In genomic region chr4:120616199-120617025, GRCm38 (mm10) we compare ENCODE assay signal across 11 mouse cellular contexts. TPM values are rescaled to one million over a fixed set of nuclear protein-coding genes. Genes with fewer than 3 reads are reported as not detected.
A peak's percentile ranks its signal among the peaks of the same experiment; 100 is the strongest.
DNase-seq lines count a peak whose midpoint lies in the region; ATAC-seq and TF ChIP-seq lines count a peak whose summit lies in the region.
"Had no signal": no experiment of that assay in that cellular context is flagged by ENCODE, and none has a peak within 500 bp of the region (broad histone marks: within the 10 kb centered on the region; RNA-seq: fewer than 3 reads in every experiment).

No protein-coding gene starts in this region.

- H3K27me3 ChIP-seq in kidney, postnatal 0 days (ENCODE audit: insufficient read depth, low read length), result no peaks in the 10 kb centered on the region
- H3K27me3 ChIP-seq in liver, postnatal 0 days (ENCODE audit: insufficient read depth, low read length), result no peaks in the 10 kb centered on the region
- H3K27me3 ChIP-seq in hindbrain, embryonic 14.5 days (ENCODE audit: control insufficient read depth, insufficient read depth, low read length), result no peaks in the 10 kb centered on the region
- H3K27me3 ChIP-seq: Patski had no signal

- DNase-seq in kidney, postnatal 0 days (ENCODE audit: low spot score), result no peak
- DNase-seq in kidney, adult 11 months, result no peak
- no peak for DNase-seq in ES-E14 (ENCODE audit: low read depth, low spot score)
- peak; percentile 55 to 66 for DNase-seq in cerebellum, postnatal 14 days
- peak; percentile 28 for DNase-seq in liver, postnatal 0 days
- DNase-seq in hindbrain, embryonic 14.5 days (ENCODE audit: low spot score), result no peak
- DNase-seq in spleen, postnatal 36 days (ENCODE audit: low spot score in 2 of 2), result no peak
- DNase-seq in adrenal gland, adult 8-10 months, result no peak

- no peak for TF ChIP-seq CTCF in kidney, postnatal 0 days (IDR thresholded peaks at IDR 0.05; ENCODE audit: low read depth)
- TF ChIP-seq CTCF in liver, postnatal 0 days (IDR thresholded peaks at IDR 0.05; ENCODE audit: low read depth), result no peak

- H3K9ac ChIP-seq in kidney, postnatal 0 days (ENCODE audit: low read depth, low read length), result no peak overlapping the region
- H3K9ac ChIP-seq in ES-E14 (ENCODE audit: insufficient read depth, low read depth, low read length, poor library complexity, severe bottlenecking), result no peak overlapping the region; the same call in 1 of the 2 replicates
- H3K9ac ChIP-seq in liver, postnatal 0 days (replicated peaks), result no peak overlapping the region
- no peak overlapping the region for H3K9ac ChIP-seq in hindbrain, embryonic 14.5 days

- WGBS in kidney, postnatal 0 days, result 63% methylated on average over 13 of the region's 13 CpGs
- WGBS in liver, postnatal 0 days (ENCODE audit: insufficient replicate concordance), result 74% methylated on average over 13 of the region's 13 CpGs
- 56% methylated on average over 13 of the region's 13 CpGs for WGBS in hindbrain, embryonic 14.5 days

- no peak overlapping the region for H3K4me3 ChIP-seq in kidney, postnatal 0 days (replicated peaks; ENCODE audit: low read depth, low read length)
- no peak overlapping the region for H3K4me3 ChIP-seq in ES-E14 (ENCODE audit: insufficient read depth in 1 of 2, low read depth in 1 of 2, low read length in 2 of 2, poor library complexity in 1 of 2, severe bottlenecking in 1 of 2)
- H3K4me3 ChIP-seq in liver, postnatal 0 days (ENCODE audit: low read depth, low read length), result no peak overlapping the region
- no peak overlapping the region for H3K4me3 ChIP-seq in hindbrain, embryonic 14.5 days (replicated peaks; ENCODE audit: low read length)

- H3K9me3 ChIP-seq in kidney, postnatal 0 days (replicated peaks; ENCODE audit: low read length), result no peaks in the 10 kb centered on the region
- no peaks in the 10 kb centered on the region for H3K9me3 ChIP-seq in ES-E14 (ENCODE audit: control insufficient read depth, insufficient read depth, low read depth, low read length)
- H3K9me3 ChIP-seq in liver, postnatal 0 days (ENCODE audit: low read length), result no peaks in the 10 kb centered on the region
- H3K9me3 ChIP-seq in hindbrain, embryonic 14.5 days (ENCODE audit: control insufficient read depth, low read length), result no peaks in the 10 kb centered on the region

- in situ Hi-C loops in ES-E14 (cut with MboI; ENCODE audit: low sequenced_read_pairs in 2 of 2, unreplicated experiment in 2 of 2), result no loop called here

- peaks cover 3% of the 10 kb centered on the region; the same call in 1 of the 2 replicates for H3K4me1 ChIP-seq in kidney, postnatal 0 days (replicated peaks; ENCODE audit: insufficient read depth, low read length)
- H3K4me1 ChIP-seq in ES-E14 (ENCODE audit: control insufficient read depth in 2 of 2, insufficient read depth in 2 of 2, low read length in 2 of 2, poor library complexity in 1 of 2), result peaks cover 3 to 25% of the 10 kb centered on the region in 2 experiments; a peak in 3 of 4 replicates
- peaks cover 2% of the 10 kb centered on the region; the same call in 1 of the 2 replicates for H3K4me1 ChIP-seq in liver, postnatal 0 days (ENCODE audit: insufficient read depth)
- H3K4me1 ChIP-seq in hindbrain, embryonic 14.5 days (replicated peaks; ENCODE audit: control insufficient read depth, insufficient read depth, low read length), result peaks cover 4% of the 10 kb centered on the region; the same call in 1 of the 2 replicates

- 0 out of 2 replicates have a peak overlapping the region, but pooled peaks have one; percentile 50 for H3K27ac ChIP-seq in kidney, postnatal 0 days
- peak overlapping the region; percentile 42; the same call in 1 of the 2 replicates for H3K27ac ChIP-seq in ES-E14 (ENCODE audit: insufficient read depth, low read depth, low read length, poor library complexity, severe bottlenecking)
- H3K27ac ChIP-seq in liver, postnatal 0 days (ENCODE audit: low read depth), result no peak overlapping the region
- H3K27ac ChIP-seq in hindbrain, embryonic 14.5 days, result no peak overlapping the region
- H3K27ac ChIP-seq: macrophage had no signal

- ATAC-seq in kidney, postnatal 0 days (replicated peaks; ENCODE audit: low FRiP score, low read depth), result peak; percentile 37
- ATAC-seq in liver, postnatal 0 days, result peak; percentile 41
- ATAC-seq in hindbrain, embryonic 14.5 days (ENCODE audit: low FRiP score), result no peak
- ATAC-seq: Patski had no signal

- H3K36me3 ChIP-seq in kidney, postnatal 0 days (ENCODE audit: insufficient read depth, low read length), result no peaks in the 10 kb centered on the region
- no peaks in the 10 kb centered on the region for H3K36me3 ChIP-seq in ES-E14 (ENCODE audit: control insufficient read depth, insufficient read depth, low read length, poor library complexity, severe bottlenecking)
- no peaks in the 10 kb centered on the region for H3K36me3 ChIP-seq in liver, postnatal 0 days (replicated peaks; ENCODE audit: insufficient read depth, low read length)
- no peaks in the 10 kb centered on the region for H3K36me3 ChIP-seq in hindbrain, embryonic 14.5 days (replicated peaks; ENCODE audit: control insufficient read depth, insufficient read depth)

- no peak overlapping the region for H3K4me2 ChIP-seq in kidney, postnatal 0 days (ENCODE audit: low read length)
- no peak overlapping the region for H3K4me2 ChIP-seq in liver, postnatal 0 days (ENCODE audit: low read depth, low read length)
- H3K4me2 ChIP-seq in hindbrain, embryonic 14.5 days (replicated peaks), result no peak overlapping the region

- no peak for TF ChIP-seq EP300 in liver, postnatal 0 days (IDR thresholded peaks at IDR 0.05; ENCODE audit: low read depth)

TF ChIP-seq in ES-E14, 5 proteins besides CTCF, POLR2A, EP300 and RAD21:
- no peak for TF ChIP-seq ZC3H11A (IDR thresholded peaks at IDR 0.05; ENCODE audit: borderline replicate concordance, low read depth, low read length)
- no peak for TF ChIP-seq MAFK (IDR thresholded peaks at IDR 0.05; ENCODE audit: insufficient read depth, low read depth, low read length)
- TF ChIP-seq HCFC1 (IDR thresholded peaks at IDR 0.05; ENCODE audit: borderline replicate concordance, insufficient read depth, low read length), result no peak
- no peak for TF ChIP-seq ZNF384 (IDR thresholded peaks at IDR 0.05; ENCODE audit: low read depth, low read length)
- no peak for TF ChIP-seq CHD2 (IDR thresholded peaks at IDR 0.05; ENCODE audit: low read depth, low read length)

RNA-seq across cellular contexts. Expression of gene Gm8439, which starts 27.9 kb away (rescaled TPM):
- polyA plus RNA-seq in kidney, postnatal 0 days (2015; fragmentation: Nextera tagmentation; extraction: Ambion mirVana), result 0.38 and 0.54 TPM in 2 replicates
- total RNA-seq in ES-E14 (2012; rRNA removed), result not detected in 2 replicates
- polyA plus RNA-seq in liver, postnatal 0 days (2015; fragmentation: Nextera tagmentation; extraction: Ambion mirVana), result 0.30 and 0.40 TPM in 2 replicates
- not detected in 2 replicates for polyA plus RNA-seq in hindbrain, embryonic 14.5 days (2014; fragmentation: Nextera tagmentation; extraction: Ambion mirVana)
- total RNA-seq in adrenal gland, adult 8-10 months (2022), result not detected
- total RNA-seq: granulocyte monocyte progenitor cell, adult 5-6 weeks had no signal
- polyA plus RNA-seq: macrophage, Patski had no signal

RNA-seq across cellular contexts. Expression of gene Ctps, which starts 46.3 kb away (rescaled TPM):
- 42.4 and 48.5 TPM in 2 replicates for polyA plus RNA-seq in kidney, postnatal 0 days (2015; fragmentation: Nextera tagmentation; extraction: Ambion mirVana)
- total RNA-seq in ES-E14 (2012; rRNA removed), result 64.3 and 85.6 TPM in 2 replicates
- 13.8 and 14.5 TPM in 2 replicates for polyA plus RNA-seq in liver, postnatal 0 days (2015; fragmentation: Nextera tagmentation; extraction: Ambion mirVana)
- 87.0 and 103 TPM in 2 replicates for polyA plus RNA-seq in hindbrain, embryonic 14.5 days (2014; fragmentation: Nextera tagmentation; extraction: Ambion mirVana)
- total RNA-seq in adrenal gland, adult 8-10 months (2022), result 10 to 100 TPM; 36.8 to 41.7 (median 39.2) TPM

RNA-seq across cellular contexts. Expression of gene Cited4, which starts 50.0 kb away (rescaled TPM):
- 17.5 and 17.9 TPM in 2 replicates for polyA plus RNA-seq in kidney, postnatal 0 days (2015; fragmentation: Nextera tagmentation; extraction: Ambion mirVana)
- total RNA-seq in ES-E14 (2012; rRNA removed), result 2.7 and 3.7 TPM in 2 replicates
- polyA plus RNA-seq in liver, postnatal 0 days (2015; fragmentation: Nextera tagmentation; extraction: Ambion mirVana), result 21.2 and 22.9 TPM in 2 replicates
- 0.72 and 1.9 TPM in 2 replicates for polyA plus RNA-seq in hindbrain, embryonic 14.5 days (2014; fragmentation: Nextera tagmentation; extraction: Ambion mirVana)
- total RNA-seq in adrenal gland, adult 8-10 months (2022), result 10 to 100 TPM in 2 of 4 experiments, 1 to 10 TPM in 2; 9.6 to 19.4 (median 12.6) TPM
- polyA plus RNA-seq: macrophage had no signal

Comparison
In these comparisons a context has a peak if more than half of its experiments do, and no peak if none do; other contexts are left out.
1. DNase-seq: peak in cerebellum, postnatal 14 days (2 of 2) and liver, postnatal 0 days (single experiment); none in kidney, postnatal 0 days (single experiment), kidney, adult 11 months (single experiment), ES-E14 (single experiment), hindbrain, embryonic 14.5 days (single experiment), spleen, postnatal 36 days (0 of 2) and adrenal gland, adult 8-10 months (single experiment).
2. H3K27ac ChIP-seq: peak in kidney, postnatal 0 days (single experiment) and ES-E14 (single experiment); none in liver, postnatal 0 days (single experiment) and hindbrain, embryonic 14.5 days (single experiment).